Mouse (Mus musculus) midbrain, embryonic 12.5 days (tissue): ENCODE measurements around the gene Prrc2c. TPM values are rescaled to one million over a fixed set of nuclear protein-coding genes. Genes with fewer than 3 reads are reported as not detected.

Experiments
- ATAC-seq: fragments of 200-750 bp; cut with Nextera tagmentation; 2 replicates; pipeline ENCODE4 v1.8.0; 2017; ENCODE audit warnings: low read depth, moderate TSS enrichment, moderate library complexity; ENCODE audit not compliant: low FRiP score
- H3K27ac ChIP-seq: fragments of 300-500 bp; sonication (generic); replicated peaks from 2 replicates; pipeline ENCODE4 v1.5.1; 2016; ENCODE audit warnings: mild to moderate bottlenecking
- H3K27me3 ChIP-seq: fragments of 300-500 bp; sonication (generic); 2 replicates; pipeline ENCODE4 v1.6.1; 2016; ENCODE audit warnings: mild to moderate bottlenecking
- H3K36me3 ChIP-seq: fragments of 300-500 bp; sonication (generic); 2 replicates; pipeline ENCODE4 v1.6.1; 2016
- H3K4me1 ChIP-seq: fragments of 300-500 bp; sonication (generic); 2 replicates; pipeline ENCODE4 v1.6.1; 2016
- H3K4me2 ChIP-seq: fragments of 300-500 bp; sonication (generic); replicated peaks from 2 replicates; pipeline ENCODE4 v1.6.1; 2016; ENCODE audit warnings: mild to moderate bottlenecking, moderate library complexity
- H3K4me3 ChIP-seq: fragments of 300-500 bp; sonication (generic); 2 replicates; pipeline ENCODE4 v1.5.1; 2016; ENCODE audit warnings: mild to moderate bottlenecking
- H3K9ac ChIP-seq: fragments of 300-500 bp; sonication (generic); replicated peaks from 2 replicates; pipeline ENCODE4 v1.6.1; 2016; ENCODE audit warnings: mild to moderate bottlenecking, moderate library complexity
- H3K9me3 ChIP-seq: fragments of 300-500 bp; sonication (generic); 2 replicates; pipeline ENCODE4 v1.6.1; 2016; ENCODE audit warnings: mild to moderate bottlenecking
- WGBS: fragments of 180-500 bp; shearing (Covaris S2); methylation state at CpG from one replicate; pipeline ENCODE4 v1.1.7; 2016; 5-methylcytosine and 5-hydroxymethylcytosine counted together
- polyA plus RNA-seq: library from polyadenylated mRNA; unstranded; fragments of >200 nt; fragmentation: Nextera tagmentation; extraction: Ambion mirVana; gene quantifications from 2 replicates; pipeline ENCODE4 v1.2.1, GENCODE M21; 2016

Gene Prrc2c
- polyA plus RNA-seq, 1 experiment from 2014 or later = 171 TPM

DNA sequence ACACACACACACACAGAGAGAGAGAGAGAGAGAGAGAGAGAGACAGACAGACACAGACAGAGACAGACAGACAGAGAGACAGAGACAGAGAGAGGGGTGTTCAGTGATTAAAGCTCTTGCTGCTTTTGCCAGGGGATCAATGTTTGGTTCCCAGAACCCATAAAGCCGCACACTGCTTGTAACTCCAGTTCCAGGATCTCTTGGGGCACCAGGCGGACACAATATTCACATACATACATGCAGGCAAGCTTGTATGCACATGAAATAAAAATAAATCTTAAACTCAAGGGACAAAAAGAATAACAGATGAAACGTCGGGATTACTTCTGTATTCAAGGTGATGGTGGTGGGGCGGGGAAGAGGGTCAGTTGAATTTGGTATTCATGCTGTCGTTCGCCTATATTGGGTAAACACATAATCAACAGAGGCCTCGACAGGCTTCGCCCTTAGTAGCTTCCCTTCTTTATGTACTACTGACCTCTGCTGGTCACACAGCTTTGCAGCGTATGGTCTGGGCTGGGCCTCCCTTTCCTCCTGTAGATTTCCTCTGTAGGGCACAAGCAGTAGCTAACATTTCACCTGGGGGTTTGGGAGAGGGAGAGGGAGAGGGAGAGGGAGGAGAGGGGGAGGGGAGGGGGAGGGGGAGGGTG is 75.4 kb downstream of the Prrc2c start:
- WGBS = 13% methylated on average over 10 of the region's 10 CpGs

GRCm38 (mm10) chr1:162660276-162660860 is 80.0 kb downstream of the Prrc2c start:
- Histone ChIP-seq H3K4me2 (no peak overlapping the region), H3K9me3 (no peaks in the 10 kb centered on the region), H3K36me3 (no peaks in the 10 kb centered on the region), H3K9ac (no peak overlapping the region), H3K27me3 (no peaks in the 10 kb centered on the region), H3K4me3 (no peak overlapping the region), H3K4me1 (no peaks in the 10 kb centered on the region), H3K27ac (no peak overlapping the region)
- ATAC-seq = no peak
- WGBS = 89% methylated on average over 11 of the region's 11 CpGs

More for the DNA sequence above, 75.4 kb downstream of the Prrc2c start:
- H3K36me3 ChIP-seq = no peaks in the 10 kb centered on the region
- peak overlapping the region; percentile 30 for H3K4me3 ChIP-seq
- H3K27me3 ChIP-seq = no peaks in the 10 kb centered on the region
- H3K4me1 ChIP-seq = peaks cover 6% of the 10 kb centered on the region
- no peaks in the 10 kb centered on the region for H3K9me3 ChIP-seq
- peak overlapping the region; percentile 57 for H3K4me2 ChIP-seq
- ATAC-seq = peak; percentile 97
- no peak overlapping the region for H3K27ac ChIP-seq
- no peak overlapping the region for H3K9ac ChIP-seq

DNA sequence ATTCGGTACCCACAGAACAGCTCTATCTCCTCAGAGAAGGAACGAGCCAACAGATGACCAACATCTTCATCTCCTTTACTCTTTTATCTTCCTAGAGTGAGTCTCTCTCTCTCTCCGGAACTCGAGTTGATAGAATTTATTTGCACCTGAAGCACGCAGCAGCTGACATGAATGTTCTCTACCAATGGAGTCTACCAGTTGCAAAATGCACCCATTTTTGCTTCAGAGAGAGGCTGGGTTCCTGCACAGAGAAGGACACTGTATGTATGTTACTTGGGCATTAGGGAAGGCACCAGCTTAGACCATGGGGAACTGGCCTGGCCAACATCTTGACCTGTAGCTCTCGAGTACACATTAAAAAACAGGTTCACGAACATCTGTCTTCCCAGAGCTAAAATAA is 82.2 kb downstream of the Prrc2c start, which contains the start of gene Myocos:
Gene Myocos, minus strand, starts transcription at position 101 of the 400 bp plus-strand sequence.
- Histone ChIP-seq H3K27me3 (no peaks in the 10 kb centered on the region), H3K4me2 (no peak within 1 kb of the TSS), H3K36me3 (no peaks in the 10 kb centered on the region), H3K9ac (no peak within 1 kb of the TSS), H3K4me1 (no peaks in the 10 kb centered on the region), H3K4me3 (no peak within 1 kb of the TSS), H3K9me3 (no peaks in the 10 kb centered on the region), H3K27ac (no peak within 1 kb of the TSS)
- WGBS = 90% methylated on average over 7 of the region's 7 CpGs
- no peak for ATAC-seq

GRCm38 (mm10) chr1:162648416-162648815 is 91.9 kb downstream of the Prrc2c start:
- Histone ChIP-seq H3K4me3 (no peak overlapping the region), H3K27me3 (no peaks in the 10 kb centered on the region), H3K36me3 (no peaks in the 10 kb centered on the region), H3K9ac (no peak overlapping the region), H3K27ac (no peak overlapping the region), H3K4me2 (no peak overlapping the region), H3K4me1 (no peaks in the 10 kb centered on the region), H3K9me3 (no peaks in the 10 kb centered on the region)
- no peak for ATAC-seq
- 93% methylated on average over 14 of the region's 14 CpGs for WGBS

DNA sequence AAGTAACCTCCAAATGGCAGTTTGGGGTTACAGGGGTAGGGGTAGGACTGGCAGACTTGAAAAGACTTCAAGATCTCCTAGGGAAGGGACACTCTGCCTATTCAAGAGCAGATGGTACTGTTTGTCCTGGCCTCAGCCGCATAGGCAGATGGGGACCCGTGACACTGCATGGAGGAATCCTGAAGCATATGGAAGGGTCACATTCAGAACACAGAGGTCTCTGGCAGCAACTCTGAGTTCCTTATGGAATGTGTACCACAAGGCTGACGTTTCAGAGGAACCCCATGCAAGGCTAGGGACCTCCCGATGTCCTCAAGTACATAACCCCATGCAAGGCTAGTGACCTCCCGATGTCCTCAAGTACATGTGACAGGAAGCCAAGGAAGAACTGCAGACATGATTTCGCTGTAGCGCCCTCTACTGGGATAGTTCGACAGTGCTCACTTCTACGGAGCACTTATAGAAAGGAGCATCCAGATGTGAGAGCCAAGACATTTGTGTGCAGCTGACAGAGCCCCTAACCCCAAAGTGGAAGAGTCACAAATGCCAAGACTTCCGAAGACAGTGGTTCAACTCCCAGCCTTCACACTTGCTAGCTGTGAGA is 94.2 kb downstream of the Prrc2c start:
- Histone ChIP-seq H3K9ac (no peak overlapping the region), H3K4me1 (no peaks in the 10 kb centered on the region), H3K4me2 (no peak overlapping the region), H3K4me3 (no peak overlapping the region), H3K36me3 (no peaks in the 10 kb centered on the region), H3K27ac (no peak overlapping the region), H3K27me3 (no peaks in the 10 kb centered on the region), H3K9me3 (no peaks in the 10 kb centered on the region)
- 83% methylated on average over 10 of the region's 10 CpGs for WGBS
- no peak for ATAC-seq

DNA sequence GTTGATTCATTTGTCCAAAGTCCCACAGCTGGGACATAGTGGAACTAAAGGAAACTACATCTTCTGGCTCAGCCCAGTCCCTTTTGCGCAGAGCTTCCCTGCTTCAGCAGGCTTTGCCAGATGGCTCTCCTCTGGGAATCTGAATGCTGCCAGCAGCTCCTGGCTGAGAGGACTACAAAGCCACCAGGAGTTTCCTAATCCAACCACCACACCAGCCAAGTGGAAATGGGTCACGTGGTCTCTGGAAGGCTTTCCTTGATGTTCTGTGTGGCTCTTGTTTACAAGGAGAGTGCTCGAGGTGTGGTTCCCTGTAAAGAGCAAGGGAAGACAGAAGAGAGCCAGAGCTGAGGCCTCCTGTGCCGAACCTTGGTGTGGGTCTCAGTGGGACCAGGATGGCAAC is 96.6 kb downstream of the Prrc2c start:
- Histone ChIP-seq H3K4me2 (no peak overlapping the region), H3K9me3 (no peaks in the 10 kb centered on the region), H3K9ac (no peak overlapping the region), H3K4me1 (0 out of 2 replicates have a peak, but pooled peaks cover 4% of the 10 kb centered on the region), H3K4me3 (no peak overlapping the region), H3K36me3 (no peaks in the 10 kb centered on the region), H3K27me3 (no peaks in the 10 kb centered on the region), H3K27ac (no peak overlapping the region)
- WGBS = 39% methylated on average over 4 of the region's 4 CpGs
- ATAC-seq = no peak

- H3K27me3 ChIP-seq = no peaks in the 10 kb centered on the region
- no peak for ATAC-seq
- H3K9ac ChIP-seq = no peak overlapping the region
- 76% methylated on average over 3 of the region's 3 CpGs for WGBS
- no peak overlapping the region for H3K27ac ChIP-seq
- no peak overlapping the region for H3K4me3 ChIP-seq
- H3K36me3 ChIP-seq = no peaks in the 10 kb centered on the region
- no peaks in the 10 kb centered on the region for H3K9me3 ChIP-seq
- no peak overlapping the region for H3K4me2 ChIP-seq
- 0 out of 2 replicates have a peak, but pooled peaks cover 4% of the 10 kb centered on the region for H3K4me1 ChIP-seq
Observed at GRCm38 (mm10) chr1:162642591-162642990, 97.8 kb downstream of the Prrc2c start.

DNA sequence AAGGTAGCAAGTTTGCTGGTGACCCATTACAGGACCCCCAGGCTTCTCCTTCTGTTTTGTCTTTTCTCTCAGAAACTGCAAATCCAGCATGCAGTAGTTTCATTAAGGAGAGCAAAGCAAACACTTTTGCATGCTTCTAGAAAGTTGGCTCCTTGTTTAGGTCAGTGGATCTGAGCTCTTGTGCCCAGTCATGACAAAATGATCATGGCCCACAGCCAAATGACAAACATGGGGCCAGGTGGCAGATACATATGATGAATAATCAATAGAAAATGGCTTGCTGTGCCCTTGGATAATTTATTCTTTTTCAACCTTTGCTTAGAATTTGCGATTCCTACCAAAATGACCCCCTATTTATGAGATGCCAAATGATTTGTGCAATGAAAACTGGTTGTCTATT is 100.5 kb downstream of the Prrc2c start:
- ATAC-seq = no peak

DNA sequence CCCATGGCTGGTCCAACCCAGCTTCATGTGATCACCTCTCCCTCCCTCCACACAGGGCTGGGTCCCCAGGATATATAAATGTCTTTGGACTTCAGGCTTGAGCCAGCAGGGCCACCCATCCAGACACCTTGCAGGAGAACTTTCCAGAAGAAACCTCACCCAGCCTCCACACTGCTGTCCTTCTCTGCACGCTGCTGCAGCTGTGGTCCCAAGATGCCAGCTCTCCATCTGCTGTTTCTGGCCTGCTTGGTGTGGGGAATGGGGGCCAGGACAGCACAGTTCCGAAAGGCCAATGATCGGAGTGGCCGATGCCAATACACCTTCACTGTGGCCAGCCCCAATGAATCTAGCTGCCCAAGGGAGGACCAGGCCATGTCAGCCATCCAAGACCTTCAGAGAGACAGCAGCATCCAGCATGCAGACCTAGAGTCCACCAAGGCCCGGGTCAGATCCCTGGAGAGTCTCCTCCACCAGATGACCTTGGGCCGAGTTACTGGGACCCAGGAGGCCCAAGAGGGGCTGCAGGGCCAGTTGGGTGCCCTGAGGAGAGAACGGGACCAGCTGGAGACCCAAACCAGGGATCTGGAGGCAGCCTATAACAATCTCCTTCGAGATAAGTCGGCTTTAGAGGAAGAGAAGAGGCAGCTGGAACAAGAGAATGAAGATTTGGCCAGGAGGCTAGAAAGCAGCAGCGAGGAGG is 101.2 kb downstream of the Prrc2c start, which contains the start of gene Myoc:
Gene Myoc, plus strand, starts transcription at position 105 of the 700 bp plus-strand sequence.
- 81% methylated on average over 10 of the region's 10 CpGs for WGBS

More for the DNA sequence above, 100.5 kb downstream of the Prrc2c start:
- no peak overlapping the region for H3K4me3 ChIP-seq
- H3K9me3 ChIP-seq = no peaks in the 10 kb centered on the region
- 0 out of 2 replicates have a peak, but pooled peaks cover 4% of the 10 kb centered on the region for H3K4me1 ChIP-seq
- H3K9ac ChIP-seq = no peak overlapping the region
- H3K27me3 ChIP-seq = no peaks in the 10 kb centered on the region
- no peak overlapping the region for H3K4me2 ChIP-seq
- no peaks in the 10 kb centered on the region for H3K36me3 ChIP-seq
- no peak overlapping the region for H3K27ac ChIP-seq
- WGBS = 92% methylated on average over 1 of the region's 1 CpGs

DNA sequence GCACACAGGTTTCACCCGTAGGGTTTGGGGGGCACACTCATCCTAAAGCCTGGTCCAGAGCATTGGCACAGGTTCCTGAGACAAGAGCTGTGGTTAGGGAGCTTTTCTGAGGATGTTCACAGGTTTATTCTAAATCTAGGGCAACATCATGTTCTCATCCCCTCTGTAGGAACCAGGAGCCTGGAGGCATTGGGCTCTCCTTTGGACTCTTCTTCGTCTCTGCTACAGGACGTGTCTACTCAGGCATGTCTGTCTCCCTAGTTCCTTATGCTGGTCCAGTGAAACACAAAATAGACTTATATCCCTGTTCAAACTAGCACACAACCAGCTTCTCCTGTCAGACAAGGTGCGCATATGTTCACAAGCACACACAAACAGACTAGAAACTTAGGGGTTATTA is 101.8 kb downstream of the Prrc2c start:
- H3K9me3 ChIP-seq = no peaks in the 10 kb centered on the region
- ATAC-seq = no peak
- 0 out of 2 replicates have a peak, but pooled peaks cover 4% of the 10 kb centered on the region for H3K4me1 ChIP-seq

More for the DNA sequence above, 101.2 kb downstream of the Prrc2c start, which contains the start of gene Myoc:
- H3K27me3 ChIP-seq = no peaks in the 10 kb centered on the region
- no peak within 1 kb of the TSS for H3K27ac ChIP-seq
- H3K36me3 ChIP-seq = no peaks in the 10 kb centered on the region
- no peak within 1 kb of the TSS for H3K9ac ChIP-seq
- H3K9me3 ChIP-seq = no peaks in the 10 kb centered on the region
- no peak for ATAC-seq
- H3K4me1 ChIP-seq = 0 out of 2 replicates have a peak, but pooled peaks cover 4% of the 10 kb centered on the region
- no peak within 1 kb of the TSS for H3K4me3 ChIP-seq
- H3K4me2 ChIP-seq = no peak within 1 kb of the TSS

GRCm38 (mm10) chr1:162636516-162636915 is 103.8 kb downstream of the Prrc2c start:
- ATAC-seq = no peak

More for the DNA sequence above, 101.8 kb downstream of the Prrc2c start:
- no peak overlapping the region for H3K4me3 ChIP-seq
- no peaks in the 10 kb centered on the region for H3K27me3 ChIP-seq
- H3K27ac ChIP-seq = no peak overlapping the region
- no peaks in the 10 kb centered on the region for H3K36me3 ChIP-seq
- H3K4me2 ChIP-seq = no peak overlapping the region
- no peak overlapping the region for H3K9ac ChIP-seq
- WGBS = 88% methylated on average over 4 of the region's 4 CpGs

More at GRCm38 (mm10) chr1:162636516-162636915, 103.8 kb downstream of the Prrc2c start:
- Histone ChIP-seq H3K4me1 (0 out of 2 replicates have a peak, but pooled peaks cover 4% of the 10 kb centered on the region), H3K4me3 (no peak overlapping the region), H3K4me2 (no peak overlapping the region), H3K9me3 (no peaks in the 10 kb centered on the region), H3K27me3 (no peaks in the 10 kb centered on the region), H3K27ac (no peak overlapping the region), H3K36me3 (no peaks in the 10 kb centered on the region), H3K9ac (no peak overlapping the region)
- WGBS = 75% methylated on average over 3 of the region's 3 CpGs
